Mouse (Mus musculus): Measurements from ENCODE around the gene 2310050C09Rik. TPM values are rescaled to one million over a fixed set of nuclear protein-coding genes. Genes with fewer than 3 reads are reported as not detected.

The 2310050C09Rik gene
- polyA plus RNA-seq, 1 experiment from 2014 or later: not detected

Other genes with a start within 250 kb of the 2310050C09Rik start
- not detected in 2 replicates for gene Lce6a, start 248.6 kb downstream of the 2310050C09Rik start, polyA plus RNA-seq (2015; fragmentation: Nextera tagmentation; extraction: Ambion mirVana)
- not detected in 2 replicates for gene Lce1a1, start 221.9 kb downstream of the 2310050C09Rik start, polyA plus RNA-seq (2015; fragmentation: Nextera tagmentation; extraction: Ambion mirVana)
- gene Lce1b, start 213.3 kb downstream of the 2310050C09Rik start, polyA plus RNA-seq (2015; fragmentation: Nextera tagmentation; extraction: Ambion mirVana): not detected in 2 replicates
- not detected in 2 replicates for gene Lce1a2, start 199.9 kb downstream of the 2310050C09Rik start, polyA plus RNA-seq (2015; fragmentation: Nextera tagmentation; extraction: Ambion mirVana)
- not detected in 2 replicates for gene Lce1c, start 191.0 kb downstream of the 2310050C09Rik start, polyA plus RNA-seq (2015; fragmentation: Nextera tagmentation; extraction: Ambion mirVana)
- gene Lce1d, start 183.0 kb downstream of the 2310050C09Rik start, polyA plus RNA-seq (2015; fragmentation: Nextera tagmentation; extraction: Ambion mirVana): not detected in 2 replicates
- gene Lce1e, start 161.1 kb downstream of the 2310050C09Rik start, polyA plus RNA-seq (2015; fragmentation: Nextera tagmentation; extraction: Ambion mirVana): not detected in 2 replicates
- gene Lce1f, start 149.9 kb downstream of the 2310050C09Rik start, polyA plus RNA-seq (2015; fragmentation: Nextera tagmentation; extraction: Ambion mirVana): not detected in 2 replicates
- gene Gm38119, start 131.1 kb downstream of the 2310050C09Rik start, polyA plus RNA-seq (2015; fragmentation: Nextera tagmentation; extraction: Ambion mirVana): not detected in 2 replicates
- not detected in 2 replicates for gene Lce1g, start 117.9 kb downstream of the 2310050C09Rik start, polyA plus RNA-seq (2015; fragmentation: Nextera tagmentation; extraction: Ambion mirVana)
- gene Lce1h, start 105.2 kb downstream of the 2310050C09Rik start, polyA plus RNA-seq (2015; fragmentation: Nextera tagmentation; extraction: Ambion mirVana): not detected in 2 replicates
- gene Lce1i, start 91.3 kb downstream of the 2310050C09Rik start, polyA plus RNA-seq (2015; fragmentation: Nextera tagmentation; extraction: Ambion mirVana): not detected in 2 replicates
- gene Lce1j, start 79.7 kb downstream of the 2310050C09Rik start, polyA plus RNA-seq (2015; fragmentation: Nextera tagmentation; extraction: Ambion mirVana): not detected in 2 replicates
- gene Lce1k, start 62.3 kb downstream of the 2310050C09Rik start, polyA plus RNA-seq (2015; fragmentation: Nextera tagmentation; extraction: Ambion mirVana): not detected in 2 replicates
- not detected in 2 replicates for gene Kprp, start 43.0 kb downstream of the 2310050C09Rik start, polyA plus RNA-seq (2015; fragmentation: Nextera tagmentation; extraction: Ambion mirVana)
- not detected in 2 replicates for gene Lce1l, start 18.9 kb downstream of the 2310050C09Rik start, polyA plus RNA-seq (2015; fragmentation: Nextera tagmentation; extraction: Ambion mirVana)
- not detected in 2 replicates for gene Lce3a, start 56.0 kb upstream of the 2310050C09Rik start, polyA plus RNA-seq (2015; fragmentation: Nextera tagmentation; extraction: Ambion mirVana)
- not detected in 2 replicates for gene Lce3b, start 62.8 kb upstream of the 2310050C09Rik start, polyA plus RNA-seq (2015; fragmentation: Nextera tagmentation; extraction: Ambion mirVana)
- gene Lce3c, start 74.3 kb upstream of the 2310050C09Rik start, polyA plus RNA-seq (2015; fragmentation: Nextera tagmentation; extraction: Ambion mirVana): not detected in 2 replicates
- not detected in 2 replicates for gene Lce3d, start 87.2 kb upstream of the 2310050C09Rik start, polyA plus RNA-seq (2015; fragmentation: Nextera tagmentation; extraction: Ambion mirVana)
- not detected in 2 replicates for gene Lce3e, start 96.8 kb upstream of the 2310050C09Rik start, polyA plus RNA-seq (2015; fragmentation: Nextera tagmentation; extraction: Ambion mirVana)
- not detected in 2 replicates for gene Lce3f, start 122.0 kb upstream of the 2310050C09Rik start, polyA plus RNA-seq (2015; fragmentation: Nextera tagmentation; extraction: Ambion mirVana)
- not detected in 2 replicates for gene Crct1, start 145.5 kb upstream of the 2310050C09Rik start, polyA plus RNA-seq (2015; fragmentation: Nextera tagmentation; extraction: Ambion mirVana)
- gene Lce1m, start 148.8 kb upstream of the 2310050C09Rik start, polyA plus RNA-seq (2015; fragmentation: Nextera tagmentation; extraction: Ambion mirVana): not detected in 2 replicates
- gene Gm4858, start 198.6 kb upstream of the 2310050C09Rik start, polyA plus RNA-seq (2015; fragmentation: Nextera tagmentation; extraction: Ambion mirVana): not detected in 2 replicates